Mouse (Mus musculus): ENCODE data around the gene Endog. TPM values are rescaled to one million over a fixed set of nuclear protein-coding genes. Genes with fewer than 3 reads are reported as not detected.
"Not testable (repeated sequence)": the region's sequence is repeated elsewhere in the genome, so short reads cannot be mapped to it uniquely, and the experiment has no call there.

Endog gene
- polyA plus RNA-seq, 1 experiment from 2014 or later: 30.0 TPM

- Histone ChIP-seq H3K27ac (ENCODE audit: low read depth, low read length) (peak within 1 kb of the TSS; percentile 82), H3K9ac (ENCODE audit: low read depth, low read length) (peak within 1 kb of the TSS; percentile 89), H3K4me3 (ENCODE audit: low read depth, low read length) (peak within 1 kb of the TSS; percentile 92), H3K36me3 (ENCODE audit: control insufficient read depth, insufficient read depth, low read length) (peaks cover 10% of the 10 kb centered on the region; the same call in 1 of the 2 replicates), H3K4me2 (peak within 1 kb of the TSS; percentile 96), H3K27me3 (ENCODE audit: control insufficient read depth, insufficient read depth, low read length) (no peaks in the 10 kb centered on the region), H3K9me3 (replicated peaks; ENCODE audit: control insufficient read depth, low read length) (no peaks in the 10 kb centered on the region), H3K4me1 (ENCODE audit: control insufficient read depth, insufficient read depth, low read length) (peaks cover 13% of the 10 kb centered on the region)
- under 1% methylated on average over 46 of the region's 46 CpGs for WGBS (ENCODE audit: insufficient replicate concordance)
- peak; percentile 94 for ATAC-seq (replicated peaks; ENCODE audit: insufficient number of reproducible peaks, low FRiP score, low TSS enrichment)
Observed at GRCm38 (mm10) chr2:30133613-30134377, 37.5 kb upstream of the Endog start, which contains the start of gene Tbc1d13. Tbc1d13 (plus strand) TSS chr2:30133746.

GRCm38 (mm10) chr2:30134378-30134711, 36.9 kb upstream of the Endog start:
- ATAC-seq (replicated peaks; ENCODE audit: insufficient number of reproducible peaks, low FRiP score, low TSS enrichment): no peak
- Histone ChIP-seq H3K4me3 (ENCODE audit: low read depth, low read length) (peak overlapping the region; percentile 92), H3K27ac (ENCODE audit: low read depth, low read length) (peak overlapping the region; percentile 82), H3K4me2 (peak overlapping the region; percentile 96), H3K9ac (ENCODE audit: low read depth, low read length) (peak overlapping the region; percentile 89), H3K9me3 (replicated peaks; ENCODE audit: control insufficient read depth, low read length) (no peaks in the 10 kb centered on the region), H3K27me3 (ENCODE audit: control insufficient read depth, insufficient read depth, low read length) (no peaks in the 10 kb centered on the region), H3K36me3 (ENCODE audit: control insufficient read depth, insufficient read depth, low read length) (peaks cover 10% of the 10 kb centered on the region; the same call in 1 of the 2 replicates), H3K4me1 (ENCODE audit: control insufficient read depth, insufficient read depth, low read length) (peaks cover 13% of the 10 kb centered on the region)
- 29% methylated on average over 6 of the region's 6 CpGs for WGBS (ENCODE audit: insufficient replicate concordance)

- H3K27ac ChIP-seq (ENCODE audit: low read depth, low read length): no peak overlapping the region
- peaks cover 10% of the 10 kb centered on the region for H3K36me3 ChIP-seq (ENCODE audit: control insufficient read depth, insufficient read depth, low read length)
- no peak for ATAC-seq (replicated peaks; ENCODE audit: insufficient number of reproducible peaks, low FRiP score, low TSS enrichment)
- peak overlapping the region; percentile 89 for H3K9ac ChIP-seq (ENCODE audit: low read depth, low read length)
- WGBS (ENCODE audit: insufficient replicate concordance): 72% methylated on average over 10 of the region's 10 CpGs
- peak overlapping the region; percentile 92 for H3K4me3 ChIP-seq (ENCODE audit: low read depth, low read length)
- H3K27me3 ChIP-seq (ENCODE audit: control insufficient read depth, insufficient read depth, low read length): no peaks in the 10 kb centered on the region
- no peaks in the 10 kb centered on the region for H3K9me3 ChIP-seq (replicated peaks; ENCODE audit: control insufficient read depth, low read length)
- peak overlapping the region; percentile 96 for H3K4me2 ChIP-seq
- H3K4me1 ChIP-seq (ENCODE audit: control insufficient read depth, insufficient read depth, low read length): peaks cover 13% of the 10 kb centered on the region
Observed at GRCm38 (mm10) chr2:30134928-30135620, 36.2 kb upstream of the Endog start.

- H3K9me3 ChIP-seq (replicated peaks; ENCODE audit: control insufficient read depth, low read length): no peaks in the 10 kb centered on the region
- WGBS (ENCODE audit: insufficient replicate concordance): 82% methylated on average over 10 of the region's 10 CpGs
- peaks cover 13% of the 10 kb centered on the region for H3K4me1 ChIP-seq (ENCODE audit: control insufficient read depth, insufficient read depth, low read length)
- no peaks in the 10 kb centered on the region for H3K27me3 ChIP-seq (ENCODE audit: control insufficient read depth, insufficient read depth, low read length)
- no peak overlapping the region for H3K4me3 ChIP-seq (ENCODE audit: low read depth, low read length)
- ATAC-seq (replicated peaks; ENCODE audit: insufficient number of reproducible peaks, low FRiP score, low TSS enrichment): no peak
- no peak overlapping the region for H3K9ac ChIP-seq (ENCODE audit: low read depth, low read length)
- H3K27ac ChIP-seq (ENCODE audit: low read depth, low read length): no peak overlapping the region
- H3K4me2 ChIP-seq: no peak overlapping the region
- peaks cover 15% of the 10 kb centered on the region for H3K36me3 ChIP-seq (ENCODE audit: control insufficient read depth, insufficient read depth, low read length)
Observed at GRCm38 (mm10) chr2:30136458-30136857, 34.8 kb upstream of the Endog start.

- not testable (repeated sequence) for H3K4me1 ChIP-seq (ENCODE audit: control insufficient read depth, insufficient read depth, low read length); H3K9me3 ChIP-seq (replicated peaks; ENCODE audit: control insufficient read depth, low read length); H3K27ac ChIP-seq (ENCODE audit: low read depth, low read length); H3K4me3 ChIP-seq (ENCODE audit: low read depth, low read length); H3K9ac ChIP-seq (ENCODE audit: low read depth, low read length); H3K27me3 ChIP-seq (ENCODE audit: control insufficient read depth, insufficient read depth, low read length); ATAC-seq (replicated peaks; ENCODE audit: insufficient number of reproducible peaks, low FRiP score, low TSS enrichment); H3K4me2 ChIP-seq
- peaks cover 24% of the 10 kb centered on the region for H3K36me3 ChIP-seq (ENCODE audit: control insufficient read depth, insufficient read depth, low read length)
- WGBS (ENCODE audit: insufficient replicate concordance): 86% methylated on average over 4 of the region's 4 CpGs
Observed at GRCm38 (mm10) chr2:30140021-30140420, 31.3 kb upstream of the Endog start.

- ATAC-seq (replicated peaks; ENCODE audit: insufficient number of reproducible peaks, low FRiP score, low TSS enrichment): no peak
- Histone ChIP-seq H3K4me2 (no peak overlapping the region), H3K9ac (ENCODE audit: low read depth, low read length) (no peak overlapping the region), H3K27ac (ENCODE audit: low read depth, low read length) (no peak overlapping the region), H3K4me1 (ENCODE audit: control insufficient read depth, insufficient read depth, low read length) (no peaks in the 10 kb centered on the region), H3K36me3 (ENCODE audit: control insufficient read depth, insufficient read depth, low read length) (peaks cover 33% of the 10 kb centered on the region), H3K9me3 (replicated peaks; ENCODE audit: control insufficient read depth, low read length) (no peaks in the 10 kb centered on the region), H3K4me3 (ENCODE audit: low read depth, low read length) (no peak overlapping the region), H3K27me3 (ENCODE audit: control insufficient read depth, insufficient read depth, low read length) (no peaks in the 10 kb centered on the region)
- 93% methylated on average over 4 of the region's 4 CpGs for WGBS (ENCODE audit: insufficient replicate concordance)
Observed at GRCm38 (mm10) chr2:30144436-30144835, 26.9 kb upstream of the Endog start.

- H3K4me2 ChIP-seq: no peak overlapping the region
- no peaks in the 10 kb centered on the region for H3K4me1 ChIP-seq (ENCODE audit: control insufficient read depth, insufficient read depth, low read length)
- no peak overlapping the region for H3K4me3 ChIP-seq (ENCODE audit: low read depth, low read length)
- no peak overlapping the region for H3K9ac ChIP-seq (ENCODE audit: low read depth, low read length)
- H3K9me3 ChIP-seq (replicated peaks; ENCODE audit: control insufficient read depth, low read length): no peaks in the 10 kb centered on the region
- no peaks in the 10 kb centered on the region for H3K27me3 ChIP-seq (ENCODE audit: control insufficient read depth, insufficient read depth, low read length)
- no peak overlapping the region for H3K27ac ChIP-seq (ENCODE audit: low read depth, low read length)
- no peak for ATAC-seq (replicated peaks; ENCODE audit: insufficient number of reproducible peaks, low FRiP score, low TSS enrichment)
- H3K36me3 ChIP-seq (ENCODE audit: control insufficient read depth, insufficient read depth, low read length): peaks cover 31% of the 10 kb centered on the region
- WGBS (ENCODE audit: insufficient replicate concordance): 91% methylated on average over 4 of the region's 4 CpGs
Observed at GRCm38 (mm10) chr2:30147466-30147865, 23.8 kb upstream of the Endog start.

GRCm38 (mm10) chr2:30151840-30152239, 19.5 kb upstream of the Endog start:
- no peak overlapping the region for H3K4me2 ChIP-seq
- H3K4me1 ChIP-seq (ENCODE audit: control insufficient read depth, insufficient read depth, low read length): no peaks in the 10 kb centered on the region
- ATAC-seq (replicated peaks; ENCODE audit: insufficient number of reproducible peaks, low FRiP score, low TSS enrichment): no peak
- H3K36me3 ChIP-seq (ENCODE audit: control insufficient read depth, insufficient read depth, low read length): peaks cover 18% of the 10 kb centered on the region
- H3K27me3 ChIP-seq (ENCODE audit: control insufficient read depth, insufficient read depth, low read length): no peaks in the 10 kb centered on the region
- H3K27ac ChIP-seq (ENCODE audit: low read depth, low read length): no peak overlapping the region
- WGBS (ENCODE audit: insufficient replicate concordance): 88% methylated on average over 11 of the region's 11 CpGs
- no peaks in the 10 kb centered on the region for H3K9me3 ChIP-seq (replicated peaks; ENCODE audit: control insufficient read depth, low read length)
- H3K4me3 ChIP-seq (ENCODE audit: low read depth, low read length): no peak overlapping the region
- no peak overlapping the region for H3K9ac ChIP-seq (ENCODE audit: low read depth, low read length)

All from heart, embryonic 11.5 days (tissue).